Mouse (Mus musculus): ENCODE measurements at regions not wholly inside any gene's neighbourhood (a gene's known extent, or its start where the extent isn't known, plus 50 kb on each side); places are given as distances from the start of the nearest gene placed in this dataset.

- 64% methylated on average over 2 of the region's 2 CpGs for WGBS
- no peak overlapping the region for H3K27ac ChIP-seq (ENCODE audit: low read length)
- ATAC-seq (ENCODE audit: low FRiP score, low TSS enrichment), result no peak
- H3K36me3 ChIP-seq (ENCODE audit: insufficient read depth, low read length), result no peaks in the 10 kb centered on the region
- no peak overlapping the region for H3K9ac ChIP-seq (replicated peaks; ENCODE audit: low read length)
- no peaks in the 10 kb centered on the region for H3K4me1 ChIP-seq (ENCODE audit: insufficient read depth, low read length)
- no peak overlapping the region for H3K4me3 ChIP-seq (ENCODE audit: low read length)
- H3K27me3 ChIP-seq (ENCODE audit: insufficient read depth, low read length), result no peaks in the 10 kb centered on the region
- no peaks in the 10 kb centered on the region for H3K9me3 ChIP-seq (ENCODE audit: low read length)
- H3K4me2 ChIP-seq (replicated peaks; ENCODE audit: low read depth, low read length), result no peak overlapping the region
These were observed 546.0 kb downstream of the Nr2f2 start for GRCm38 (mm10) chr7:69820570-69820969.

- no peak overlapping the region for H3K27ac ChIP-seq (ENCODE audit: low read length)
- no peak overlapping the region for H3K4me3 ChIP-seq (ENCODE audit: low read length)
- H3K4me1 ChIP-seq (ENCODE audit: insufficient read depth, low read length), result no peaks in the 10 kb centered on the region
- no peaks in the 10 kb centered on the region for H3K9me3 ChIP-seq (ENCODE audit: low read length)
- H3K4me2 ChIP-seq (replicated peaks; ENCODE audit: low read depth, low read length), result no peak overlapping the region
- no peak overlapping the region for H3K9ac ChIP-seq (replicated peaks; ENCODE audit: low read length)
- H3K36me3 ChIP-seq (ENCODE audit: insufficient read depth, low read length), result no peaks in the 10 kb centered on the region
- WGBS, result 73% methylated on average over 3 of the region's 3 CpGs
- no peaks in the 10 kb centered on the region for H3K27me3 ChIP-seq (ENCODE audit: insufficient read depth, low read length)
- ATAC-seq (ENCODE audit: low FRiP score, low TSS enrichment), result no peak
These were observed 554.2 kb downstream of the Nr2f2 start for GRCm38 (mm10) chr7:69812301-69812700.

- Histone ChIP-seq H3K9me3 (ENCODE audit: low read length) (no peaks in the 10 kb centered on the region), H3K36me3 (ENCODE audit: insufficient read depth, low read length) (no peaks in the 10 kb centered on the region), H3K27me3 (ENCODE audit: insufficient read depth, low read length) (no peaks in the 10 kb centered on the region), H3K9ac (replicated peaks; ENCODE audit: low read length) (no peak overlapping the region), H3K4me1 (ENCODE audit: insufficient read depth, low read length) (no peaks in the 10 kb centered on the region), H3K27ac (ENCODE audit: low read length) (no peak overlapping the region), H3K4me3 (ENCODE audit: low read length) (no peak overlapping the region), H3K4me2 (replicated peaks; ENCODE audit: low read depth, low read length) (no peak overlapping the region)
- ATAC-seq (ENCODE audit: low FRiP score, low TSS enrichment), result no peak
- WGBS, result 22% methylated on average over 5 of the region's 5 CpGs
These were observed 555.7 kb downstream of the Nr2f2 start for GRCm38 (mm10) chr7:69810873-69811272.

GRCm38 (mm10) chr7:69807220-69807619, 559.3 kb downstream of the Nr2f2 start:
- Histone ChIP-seq H3K27ac (ENCODE audit: low read length) (no peak overlapping the region), H3K4me2 (replicated peaks; ENCODE audit: low read depth, low read length) (no peak overlapping the region), H3K4me1 (ENCODE audit: insufficient read depth, low read length) (no peaks in the 10 kb centered on the region), H3K36me3 (ENCODE audit: insufficient read depth, low read length) (no peaks in the 10 kb centered on the region), H3K4me3 (ENCODE audit: low read length) (no peak overlapping the region), H3K27me3 (ENCODE audit: insufficient read depth, low read length) (no peaks in the 10 kb centered on the region), H3K9ac (replicated peaks; ENCODE audit: low read length) (no peak overlapping the region), H3K9me3 (ENCODE audit: low read length) (no peaks in the 10 kb centered on the region)
- ATAC-seq (ENCODE audit: low FRiP score, low TSS enrichment), result no peak
- 29% methylated on average over 8 of the region's 8 CpGs for WGBS

- Histone ChIP-seq H3K4me3 (ENCODE audit: low read length) (no peak overlapping the region), H3K9me3 (ENCODE audit: low read length) (no peaks in the 10 kb centered on the region), H3K4me2 (replicated peaks; ENCODE audit: low read depth, low read length) (no peak overlapping the region), H3K36me3 (ENCODE audit: insufficient read depth, low read length) (no peaks in the 10 kb centered on the region), H3K27ac (ENCODE audit: low read length) (no peak overlapping the region), H3K9ac (replicated peaks; ENCODE audit: low read length) (no peak overlapping the region), H3K4me1 (ENCODE audit: insufficient read depth, low read length) (no peaks in the 10 kb centered on the region), H3K27me3 (ENCODE audit: insufficient read depth, low read length) (no peaks in the 10 kb centered on the region)
- no peak for ATAC-seq (ENCODE audit: low FRiP score, low TSS enrichment)
- 75% methylated on average over 5 of the region's 5 CpGs for WGBS
These were observed 595.6 kb downstream of the Nr2f2 start for GRCm38 (mm10) chr7:69770980-69771348.

GRCm38 (mm10) chr7:69770313-69770979, 596.1 kb downstream of the Nr2f2 start:
- no peak for ATAC-seq (ENCODE audit: low FRiP score, low TSS enrichment)
- H3K9ac ChIP-seq (replicated peaks; ENCODE audit: low read length), result no peak overlapping the region
- no peak overlapping the region for H3K4me2 ChIP-seq (replicated peaks; ENCODE audit: low read depth, low read length)
- no peaks in the 10 kb centered on the region for H3K4me1 ChIP-seq (ENCODE audit: insufficient read depth, low read length)
- no peaks in the 10 kb centered on the region for H3K27me3 ChIP-seq (ENCODE audit: insufficient read depth, low read length)
- WGBS, result 50% methylated on average over 22 of the region's 22 CpGs
- no peaks in the 10 kb centered on the region for H3K36me3 ChIP-seq (ENCODE audit: insufficient read depth, low read length)
- no peak overlapping the region for H3K4me3 ChIP-seq (ENCODE audit: low read length)
- no peaks in the 10 kb centered on the region for H3K9me3 ChIP-seq (ENCODE audit: low read length)
- no peak overlapping the region for H3K27ac ChIP-seq (ENCODE audit: low read length)

- Histone ChIP-seq H3K27ac (ENCODE audit: low read length) (no peak overlapping the region), H3K36me3 (ENCODE audit: insufficient read depth, low read length) (no peaks in the 10 kb centered on the region), H3K9ac (replicated peaks; ENCODE audit: low read length) (no peak overlapping the region), H3K4me2 (replicated peaks; ENCODE audit: low read depth, low read length) (no peak overlapping the region), H3K9me3 (ENCODE audit: low read length) (no peaks in the 10 kb centered on the region), H3K4me1 (ENCODE audit: insufficient read depth, low read length) (no peaks in the 10 kb centered on the region), H3K4me3 (ENCODE audit: low read length) (no peak overlapping the region), H3K27me3 (ENCODE audit: insufficient read depth, low read length) (no peaks in the 10 kb centered on the region)
- 43% methylated on average over 4 of the region's 4 CpGs for WGBS
- no peak for ATAC-seq (ENCODE audit: low FRiP score, low TSS enrichment)
These were observed 600.1 kb downstream of the Nr2f2 start for GRCm38 (mm10) chr7:69766451-69766850.

- H3K27ac ChIP-seq (ENCODE audit: low read length), result no peak overlapping the region
- no peak overlapping the region for H3K9ac ChIP-seq (replicated peaks; ENCODE audit: low read length)
- H3K4me1 ChIP-seq (ENCODE audit: insufficient read depth, low read length), result peaks cover 10% of the 10 kb centered on the region; the same call in 1 of the 2 replicates
- 13% methylated on average over 6 of the region's 6 CpGs for WGBS
- H3K4me2 ChIP-seq (replicated peaks; ENCODE audit: low read depth, low read length), result peak overlapping the region; percentile 52
- H3K27me3 ChIP-seq (ENCODE audit: insufficient read depth, low read length), result no peaks in the 10 kb centered on the region
- H3K9me3 ChIP-seq (ENCODE audit: low read length), result no peaks in the 10 kb centered on the region
- H3K36me3 ChIP-seq (ENCODE audit: insufficient read depth, low read length), result no peaks in the 10 kb centered on the region
- 0 out of 2 replicates have a peak, but pooled peaks have one; percentile 35 for ATAC-seq (ENCODE audit: low FRiP score, low TSS enrichment)
- H3K4me3 ChIP-seq (ENCODE audit: low read length), result peak overlapping the region; percentile 32
These were observed 626.0 kb downstream of the Nr2f2 start for GRCm38 (mm10) chr7:69740495-69740894.

- Histone ChIP-seq H3K9me3 (ENCODE audit: low read length) (no peaks in the 10 kb centered on the region), H3K27me3 (ENCODE audit: insufficient read depth, low read length) (no peaks in the 10 kb centered on the region), H3K4me2 (replicated peaks; ENCODE audit: low read depth, low read length) (no peak overlapping the region), H3K9ac (replicated peaks; ENCODE audit: low read length) (no peak overlapping the region), H3K4me3 (ENCODE audit: low read length) (no peak overlapping the region), H3K27ac (ENCODE audit: low read length) (no peak overlapping the region), H3K4me1 (ENCODE audit: insufficient read depth, low read length) (peaks cover 10% of the 10 kb centered on the region; the same call in 1 of the 2 replicates), H3K36me3 (ENCODE audit: insufficient read depth, low read length) (no peaks in the 10 kb centered on the region)
- WGBS, result 84% methylated on average over 7 of the region's 7 CpGs
- no peak for ATAC-seq (ENCODE audit: low FRiP score, low TSS enrichment)
These were observed 627.5 kb downstream of the Nr2f2 start for GRCm38 (mm10) chr7:69738998-69739397.

- Histone ChIP-seq H3K27ac (ENCODE audit: low read length) (no peak overlapping the region), H3K4me2 (replicated peaks; ENCODE audit: low read depth, low read length) (no peak overlapping the region), H3K36me3 (ENCODE audit: insufficient read depth, low read length) (no peaks in the 10 kb centered on the region), H3K9me3 (ENCODE audit: low read length) (no peaks in the 10 kb centered on the region), H3K4me3 (ENCODE audit: low read length) (no peak overlapping the region), H3K27me3 (ENCODE audit: insufficient read depth, low read length) (no peaks in the 10 kb centered on the region), H3K4me1 (ENCODE audit: insufficient read depth, low read length) (no peaks in the 10 kb centered on the region), H3K9ac (replicated peaks; ENCODE audit: low read length) (no peak overlapping the region)
- 87% methylated on average over 5 of the region's 5 CpGs for WGBS
- no peak for ATAC-seq (ENCODE audit: low FRiP score, low TSS enrichment)
These were observed 651.5 kb downstream of the Nr2f2 start for GRCm38 (mm10) chr7:69715081-69715480.

All from kidney, embryonic 16.5 days (tissue).